Mouse (Mus musculus): ENCODE measurements around the gene Pheta1. TPM values are rescaled to one million over a fixed set of nuclear protein-coding genes. Genes with fewer than 3 reads are reported as not detected.

Gene Pheta1
- 31.8 and 38.2 TPM in 2 replicates for polyA plus RNA-seq (2012; rRNA removed)

GRCm38 (mm10) chr5:121848743-121849142 lies at the start of gene Pheta1:
Gene Pheta1, plus strand, starts transcription at chr5:121848984.

GRCm38 (mm10) chr5:121837441-121838340 lies 11.1 kb upstream of the Pheta1 start, which contains the start of gene Sh2b3:
Gene Sh2b3, minus strand, starts transcription at chr5:121837646.

Other genes starting within 250 kb of the Pheta1 start
- gene Acad12, start 230.0 kb upstream of the Pheta1 start, polyA plus RNA-seq (2012; rRNA removed) = 8.7 and 12.8 TPM in 2 replicates
- 7.4 and 8.8 TPM in 2 replicates for gene Acad10, start 188.5 kb upstream of the Pheta1 start, polyA plus RNA-seq (2012; rRNA removed)
- 26.7 and 32.8 TPM in 2 replicates for gene Brap, start 188.4 kb upstream of the Pheta1 start, polyA plus RNA-seq (2012; rRNA removed)
- 157 and 262 TPM in 2 replicates for gene Atxn2, start 137.6 kb upstream of the Pheta1 start, polyA plus RNA-seq (2012; rRNA removed)
- gene Sh2b3, start 11.3 kb upstream of the Pheta1 start, polyA plus RNA-seq (2012; rRNA removed) = 61.7 and 87.0 TPM in 2 replicates
- gene Cux2, start 201.1 kb downstream of the Pheta1 start, polyA plus RNA-seq (2012; rRNA removed) = 4.2 and 6.5 TPM in 2 replicates